Mouse (Mus musculus): ENCODE data around the gene Dcdc2c. TPM values are rescaled to one million over a fixed set of nuclear protein-coding genes. Genes with fewer than 3 reads are reported as not detected.

The Dcdc2c gene
- 0.71 and 1.3 TPM in 2 replicates for total RNA-seq (2012; rRNA removed)

DNA sequence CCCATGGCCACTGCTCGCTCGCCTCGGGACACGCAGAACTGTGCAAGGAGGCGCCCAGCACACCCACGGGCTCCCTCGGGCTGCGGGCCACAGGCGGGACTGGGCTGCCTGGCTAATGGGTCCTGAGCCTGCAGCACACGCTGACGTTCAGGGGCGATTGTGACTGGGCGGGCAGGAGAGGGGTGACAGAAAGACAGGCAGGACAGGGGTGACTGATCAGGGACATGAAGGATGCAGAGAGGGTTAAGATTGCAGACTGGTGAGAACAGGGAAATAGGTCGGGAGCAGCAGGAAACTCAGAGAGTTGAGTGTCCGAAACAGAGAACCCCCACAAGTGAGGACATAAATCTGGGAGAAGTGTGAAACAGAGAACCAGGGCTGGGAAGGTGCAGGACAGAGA, at the start of gene Dcdc2c:
Dcdc2c (minus strand) TSS at position 101 of the 400 bp plus-strand sequence.
- Histone ChIP-seq H3K27ac (ENCODE audit: insufficient read depth, low read depth, low read length, poor library complexity, severe bottlenecking) (no peak within 1 kb of the TSS), H3K36me3 (ENCODE audit: control insufficient read depth, insufficient read depth, low read length, poor library complexity, severe bottlenecking) (no peaks in the 10 kb centered on the region), H3K4me3 (ENCODE audit: insufficient read depth in 1 of 2, low read depth in 1 of 2, low read length in 2 of 2, poor library complexity in 1 of 2, severe bottlenecking in 1 of 2) (peak within 1 kb of the TSS; percentile 53 to 73; a peak in 3 of 4 replicates), H3K4me1 (ENCODE audit: control insufficient read depth in 2 of 2, insufficient read depth in 2 of 2, low read length in 2 of 2, poor library complexity in 1 of 2) (no peaks in the 10 kb centered on the region; a peak in 1 of 4 replicates), H3K9ac (ENCODE audit: insufficient read depth, low read depth, low read length, poor library complexity, severe bottlenecking) (peak within 1 kb of the TSS; percentile 42; the same call in 1 of the 2 replicates), H3K9me3 (ENCODE audit: control insufficient read depth, insufficient read depth, low read depth, low read length) (no peaks in the 10 kb centered on the region)
- TF ChIP-seq ZNF384 (IDR thresholded peaks at IDR 0.05; ENCODE audit: low read depth, low read length) (no peak), HCFC1 (IDR thresholded peaks at IDR 0.05; ENCODE audit: borderline replicate concordance, insufficient read depth, low read length) (no peak), CHD2 (IDR thresholded peaks at IDR 0.05; ENCODE audit: low read depth, low read length) (no peak), ZC3H11A (IDR thresholded peaks at IDR 0.05; ENCODE audit: borderline replicate concordance, low read depth, low read length) (no peak), MAFK (IDR thresholded peaks at IDR 0.05; ENCODE audit: insufficient read depth, low read depth, low read length) (no peak)
- in situ Hi-C loops (cut with MboI; ENCODE audit: low sequenced_read_pairs in 2 of 2, unreplicated experiment in 2 of 2) = no loop called here
- DNase-seq (ENCODE audit: low read depth, low spot score) = no peak

DNA sequence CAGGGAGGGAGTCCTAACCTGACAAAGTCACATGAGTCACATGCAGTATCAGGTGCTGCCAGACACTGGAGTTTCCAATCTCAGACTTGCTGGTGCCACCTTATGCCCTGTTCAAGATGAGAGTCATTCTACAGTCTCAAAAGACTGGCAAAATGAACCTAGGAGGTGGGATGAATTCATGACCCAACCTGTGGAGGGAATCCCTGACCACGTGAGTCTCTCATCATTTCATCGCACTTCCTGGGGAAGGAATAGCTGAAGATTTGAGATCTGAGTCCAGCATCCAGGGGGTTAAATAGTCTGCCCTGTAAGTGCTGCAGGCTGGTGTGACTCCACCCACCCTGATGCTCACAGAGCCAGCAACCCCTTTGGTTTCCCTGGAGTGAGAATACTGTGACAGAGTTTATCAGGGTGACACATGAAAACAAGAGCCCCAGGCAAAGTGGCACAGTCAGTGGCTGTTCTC, 46.4 kb upstream of the Dcdc2c start:
- H3K36me3 ChIP-seq (ENCODE audit: control insufficient read depth, insufficient read depth, low read length, poor library complexity, severe bottlenecking) = no peaks in the 10 kb centered on the region
- in situ Hi-C loops (cut with MboI; ENCODE audit: low sequenced_read_pairs in 2 of 2, unreplicated experiment in 2 of 2) = no loop called here
- H3K9ac ChIP-seq (ENCODE audit: insufficient read depth, low read depth, low read length, poor library complexity, severe bottlenecking) = no peak overlapping the region
- no peak overlapping the region for H3K27ac ChIP-seq (ENCODE audit: insufficient read depth, low read depth, low read length, poor library complexity, severe bottlenecking)
- no peak overlapping the region for H3K4me3 ChIP-seq (ENCODE audit: insufficient read depth in 1 of 2, low read depth in 1 of 2, low read length in 2 of 2, poor library complexity in 1 of 2, severe bottlenecking in 1 of 2)
- TF ChIP-seq MAFK (IDR thresholded peaks at IDR 0.05; ENCODE audit: insufficient read depth, low read depth, low read length) (no peak), ZC3H11A (IDR thresholded peaks at IDR 0.05; ENCODE audit: borderline replicate concordance, low read depth, low read length) (no peak), ZNF384 (IDR thresholded peaks at IDR 0.05; ENCODE audit: low read depth, low read length) (no peak)
- H3K4me1 ChIP-seq (ENCODE audit: control insufficient read depth in 2 of 2, insufficient read depth in 2 of 2, low read length in 2 of 2, poor library complexity in 1 of 2) = peaks cover 0 to 2% of the 10 kb centered on the region in 2 experiments; a peak in 1 of 4 replicates
- no peak for DNase-seq (ENCODE audit: low read depth, low spot score)
- H3K9me3 ChIP-seq (ENCODE audit: control insufficient read depth, insufficient read depth, low read depth, low read length) = no peaks in the 10 kb centered on the region

DNA sequence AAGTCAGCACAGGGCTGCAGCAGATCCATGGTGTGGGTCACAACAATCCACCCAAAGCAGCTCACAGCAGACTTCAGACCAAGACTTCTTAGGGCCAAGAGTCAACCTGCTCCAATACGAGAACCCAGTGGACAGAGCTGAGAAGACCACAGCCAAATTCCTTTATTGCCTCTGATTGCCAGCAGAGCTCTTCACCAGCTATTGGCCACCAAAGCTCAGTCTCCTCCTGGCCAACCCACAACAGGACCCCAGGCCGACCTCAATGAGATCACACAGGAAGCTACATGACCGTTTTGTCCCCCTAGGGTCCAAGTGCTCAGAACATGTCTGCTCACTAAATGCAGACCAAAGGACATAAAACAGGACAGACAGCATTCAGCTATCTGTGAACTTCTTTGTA, 45.9 kb upstream of the Dcdc2c start:
- in situ Hi-C loops (cut with MboI; ENCODE audit: low sequenced_read_pairs in 2 of 2, unreplicated experiment in 2 of 2) = no loop called here
- H3K36me3 ChIP-seq (ENCODE audit: control insufficient read depth, insufficient read depth, low read length, poor library complexity, severe bottlenecking) = no peaks in the 10 kb centered on the region
- no peak overlapping the region for H3K4me3 ChIP-seq (ENCODE audit: insufficient read depth in 1 of 2, low read depth in 1 of 2, low read length in 2 of 2, poor library complexity in 1 of 2, severe bottlenecking in 1 of 2)
- DNase-seq (ENCODE audit: low read depth, low spot score) = no peak
- H3K9me3 ChIP-seq (ENCODE audit: control insufficient read depth, insufficient read depth, low read depth, low read length) = no peaks in the 10 kb centered on the region
- TF ChIP-seq HCFC1 (IDR thresholded peaks at IDR 0.05; ENCODE audit: borderline replicate concordance, insufficient read depth, low read length) = no peak
- no peak for TF ChIP-seq MAFK (IDR thresholded peaks at IDR 0.05; ENCODE audit: insufficient read depth, low read depth, low read length)
- TF ChIP-seq ZNF384 (IDR thresholded peaks at IDR 0.05; ENCODE audit: low read depth, low read length) = no peak
- no peak overlapping the region for H3K9ac ChIP-seq (ENCODE audit: insufficient read depth, low read depth, low read length, poor library complexity, severe bottlenecking)
- H3K27ac ChIP-seq (ENCODE audit: insufficient read depth, low read depth, low read length, poor library complexity, severe bottlenecking) = no peak overlapping the region
- peaks cover 0 to 2% of the 10 kb centered on the region in 2 experiments; a peak in 1 of 4 replicates for H3K4me1 ChIP-seq (ENCODE audit: control insufficient read depth in 2 of 2, insufficient read depth in 2 of 2, low read length in 2 of 2, poor library complexity in 1 of 2)

DNA sequence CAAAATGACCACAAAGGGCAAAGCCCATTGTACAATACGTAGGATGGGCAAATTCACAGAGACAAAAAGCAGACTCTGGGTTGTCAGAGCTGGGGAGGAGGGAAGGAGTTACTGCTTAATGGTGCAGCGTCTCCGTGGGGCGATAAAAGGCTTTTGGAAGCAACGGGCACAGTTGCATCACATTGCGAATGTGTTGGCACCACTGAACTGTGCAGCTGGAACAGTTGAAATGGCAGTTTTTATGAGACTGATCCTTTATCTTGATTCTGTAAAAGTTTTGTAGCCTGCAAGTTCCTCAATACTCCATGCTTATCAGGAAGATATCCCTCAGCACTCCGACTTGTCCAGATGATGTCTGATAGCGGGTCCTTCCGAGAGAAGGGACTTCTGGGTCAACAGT, 45.5 kb upstream of the Dcdc2c start:
- Histone ChIP-seq H3K9ac (ENCODE audit: insufficient read depth, low read depth, low read length, poor library complexity, severe bottlenecking) (no peak overlapping the region), H3K4me1 (ENCODE audit: control insufficient read depth in 2 of 2, insufficient read depth in 2 of 2, low read length in 2 of 2, poor library complexity in 1 of 2) (peaks cover 0 to 2% of the 10 kb centered on the region in 2 experiments; a peak in 1 of 4 replicates), H3K9me3 (ENCODE audit: control insufficient read depth, insufficient read depth, low read depth, low read length) (no peaks in the 10 kb centered on the region), H3K36me3 (ENCODE audit: control insufficient read depth, insufficient read depth, low read length, poor library complexity, severe bottlenecking) (no peaks in the 10 kb centered on the region), H3K27ac (ENCODE audit: insufficient read depth, low read depth, low read length, poor library complexity, severe bottlenecking) (no peak overlapping the region), H3K4me3 (ENCODE audit: insufficient read depth in 1 of 2, low read depth in 1 of 2, low read length in 2 of 2, poor library complexity in 1 of 2, severe bottlenecking in 1 of 2) (no peak overlapping the region)
- no peak for TF ChIP-seq CHD2 (IDR thresholded peaks at IDR 0.05; ENCODE audit: low read depth, low read length)
- no peak for TF ChIP-seq ZC3H11A (IDR thresholded peaks at IDR 0.05; ENCODE audit: borderline replicate concordance, low read depth, low read length)
- TF ChIP-seq ZNF384 (IDR thresholded peaks at IDR 0.05; ENCODE audit: low read depth, low read length) = no peak
- TF ChIP-seq HCFC1 (IDR thresholded peaks at IDR 0.05; ENCODE audit: borderline replicate concordance, insufficient read depth, low read length) = no peak
- TF ChIP-seq MAFK (IDR thresholded peaks at IDR 0.05; ENCODE audit: insufficient read depth, low read depth, low read length) = no peak
- no peak for DNase-seq (ENCODE audit: low read depth, low spot score)
- in situ Hi-C loops (cut with MboI; ENCODE audit: low sequenced_read_pairs in 2 of 2, unreplicated experiment in 2 of 2) = no loop called here

DNA sequence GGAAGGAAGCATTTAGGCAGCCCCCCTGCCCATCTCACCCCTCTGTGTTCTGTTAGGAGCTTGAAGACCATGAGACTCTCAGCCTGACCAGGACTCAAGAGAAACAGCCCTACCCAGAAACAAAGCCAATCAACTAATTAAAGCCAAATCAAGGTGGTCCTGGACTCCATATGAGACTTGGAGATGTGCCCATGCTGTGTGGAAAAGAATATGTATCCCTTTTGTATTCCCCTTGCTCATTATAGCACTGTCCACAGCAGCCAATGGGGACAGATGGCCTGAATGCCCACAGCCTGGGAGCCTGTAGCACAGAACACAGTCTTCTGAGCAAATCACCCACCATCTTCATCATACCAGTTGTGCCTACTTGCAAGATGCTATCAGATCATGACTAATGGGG, 44.7 kb upstream of the Dcdc2c start:
- in situ Hi-C loops (cut with MboI; ENCODE audit: low sequenced_read_pairs in 2 of 2, unreplicated experiment in 2 of 2) = no loop called here
- Histone ChIP-seq H3K9me3 (ENCODE audit: control insufficient read depth, insufficient read depth, low read depth, low read length) (no peaks in the 10 kb centered on the region), H3K4me3 (ENCODE audit: insufficient read depth in 1 of 2, low read depth in 1 of 2, low read length in 2 of 2, poor library complexity in 1 of 2, severe bottlenecking in 1 of 2) (no peak overlapping the region), H3K27ac (ENCODE audit: insufficient read depth, low read depth, low read length, poor library complexity, severe bottlenecking) (no peak overlapping the region), H3K36me3 (ENCODE audit: control insufficient read depth, insufficient read depth, low read length, poor library complexity, severe bottlenecking) (no peaks in the 10 kb centered on the region), H3K4me1 (ENCODE audit: control insufficient read depth in 2 of 2, insufficient read depth in 2 of 2, low read length in 2 of 2, poor library complexity in 1 of 2) (no peaks in the 10 kb centered on the region; a peak in 1 of 4 replicates), H3K9ac (ENCODE audit: insufficient read depth, low read depth, low read length, poor library complexity, severe bottlenecking) (no peak overlapping the region)
- TF ChIP-seq CHD2 (IDR thresholded peaks at IDR 0.05; ENCODE audit: low read depth, low read length) = no peak
- TF ChIP-seq ZNF384 (IDR thresholded peaks at IDR 0.05; ENCODE audit: low read depth, low read length) = no peak
- no peak for TF ChIP-seq MAFK (IDR thresholded peaks at IDR 0.05; ENCODE audit: insufficient read depth, low read depth, low read length)
- no peak for TF ChIP-seq HCFC1 (IDR thresholded peaks at IDR 0.05; ENCODE audit: borderline replicate concordance, insufficient read depth, low read length)
- TF ChIP-seq ZC3H11A (IDR thresholded peaks at IDR 0.05; ENCODE audit: borderline replicate concordance, low read depth, low read length) = no peak
- no peak for DNase-seq (ENCODE audit: low read depth, low spot score)
